Mouse (Mus musculus) kidney, adult 2 months (tissue): ENCODE measurements around the gene Plekha5.

Experiments
- CTCF ChIP-seq: fragments of 200-500 bp; conservative IDR thresholded peaks from 2 replicates; pipeline ENCODE4 v1.5.1; 2011; ENCODE audit warnings: low read depth, mild to moderate bottlenecking, control low read depth, low read length, moderate library complexity, mixed read lengths; ENCODE audit not compliant: insufficient read depth, insufficient read length
- POLR2A ChIP-seq: fragments of 200-500 bp; IDR thresholded peaks from one replicate; pipeline ENCODE4 v1.6.1; 2011; ENCODE audit warnings: low read depth, low read length, control low read depth

- TF ChIP-seq CTCF (no peak), POLR2A (no peak)
Measured at GRCm38 (mm10) chr6:140546095-140546494, 122.2 kb downstream of the Plekha5 start.
